Comparison of ENCODE assay signal across 16 mouse cellular contexts in genomic region chr4:8418374-8419031, GRCm38 (mm10).
A peak's percentile ranks its signal among the peaks of the same experiment; 100 is the strongest.
DNase-seq lines count a peak whose midpoint lies in the region; ATAC-seq lines count a peak whose summit lies in the region.
"Had no signal": no experiment of that assay in that cellular context is flagged by ENCODE, and none has a peak within 500 bp of the region (broad histone marks: within the 10 kb centered on the region; RNA-seq: fewer than 3 reads in every experiment).

No protein-coding gene starts in this region.

- H3K9ac ChIP-seq in hindbrain, embryonic 13.5 days: no peak overlapping the region
- no peak overlapping the region for H3K9ac ChIP-seq in midbrain, embryonic 13.5 days (replicated peaks)
- H3K9ac ChIP-seq in midbrain, embryonic 16.5 days (ENCODE audit: low read depth, low read length): no peak overlapping the region
- H3K9ac ChIP-seq: stomach, embryonic 15.5 days had no signal

- H3K9me3 ChIP-seq in hindbrain, embryonic 10.5 days: no peaks in the 10 kb centered on the region
- no peaks in the 10 kb centered on the region for H3K9me3 ChIP-seq in hindbrain, embryonic 13.5 days
- H3K9me3 ChIP-seq in midbrain, embryonic 13.5 days: no peaks in the 10 kb centered on the region
- H3K9me3 ChIP-seq in midbrain, embryonic 16.5 days (replicated peaks; ENCODE audit: control insufficient read depth, low read length, poor library complexity, severe bottlenecking): no peaks in the 10 kb centered on the region
- H3K9me3 ChIP-seq in embryonic facial prominence, embryonic 10.5 days: no peaks in the 10 kb centered on the region
- H3K9me3 ChIP-seq: stomach, embryonic 15.5 days had no signal

- no peak for ATAC-seq in hindbrain, embryonic 13.5 days (ENCODE audit: low FRiP score)
- 0 out of 2 replicates have a peak, but pooled peaks have one; percentile 6 for ATAC-seq in midbrain, embryonic 13.5 days
- no peak for ATAC-seq in midbrain, embryonic 16.5 days

- H3K27ac ChIP-seq in hindbrain, embryonic 10.5 days: peak overlapping the region; percentile 13; the same call in 1 of the 2 replicates
- no peak overlapping the region for H3K27ac ChIP-seq in hindbrain, embryonic 13.5 days
- no peak overlapping the region for H3K27ac ChIP-seq in midbrain, embryonic 13.5 days
- H3K27ac ChIP-seq in midbrain, embryonic 16.5 days (ENCODE audit: low read length): no peak overlapping the region
- 0 out of 2 replicates have a peak overlapping the region, but pooled peaks have one; percentile 1 for H3K27ac ChIP-seq in embryonic facial prominence, embryonic 10.5 days (replicated peaks)
- H3K27ac ChIP-seq: stomach, embryonic 15.5 days had no signal

- H3K36me3 ChIP-seq in hindbrain, embryonic 10.5 days: no peaks in the 10 kb centered on the region
- H3K36me3 ChIP-seq in hindbrain, embryonic 13.5 days: no peaks in the 10 kb centered on the region
- H3K36me3 ChIP-seq in midbrain, embryonic 13.5 days: no peaks in the 10 kb centered on the region
- no peaks in the 10 kb centered on the region for H3K36me3 ChIP-seq in midbrain, embryonic 16.5 days (ENCODE audit: control insufficient read depth, insufficient read depth, low read length)
- H3K36me3 ChIP-seq in embryonic facial prominence, embryonic 10.5 days (replicated peaks): no peaks in the 10 kb centered on the region
- H3K36me3 ChIP-seq: stomach, embryonic 15.5 days had no signal

- H3K4me3 ChIP-seq in hindbrain, embryonic 10.5 days: no peak overlapping the region
- H3K4me3 ChIP-seq in hindbrain, embryonic 13.5 days: no peak overlapping the region
- H3K4me3 ChIP-seq in midbrain, embryonic 13.5 days (replicated peaks): no peak overlapping the region
- no peak overlapping the region for H3K4me3 ChIP-seq in midbrain, embryonic 16.5 days (ENCODE audit: low read depth, low read length)
- H3K4me3 ChIP-seq in embryonic facial prominence, embryonic 10.5 days: no peak overlapping the region
- H3K4me3 ChIP-seq: stomach, embryonic 15.5 days had no signal

- WGBS in hindbrain, embryonic 10.5 days: 33% methylated on average over 1 of the region's 1 CpGs
- 21% methylated on average over 1 of the region's 1 CpGs for WGBS in hindbrain, embryonic 13.5 days
- 29% methylated on average over 1 of the region's 1 CpGs for WGBS in midbrain, embryonic 13.5 days
- 33% methylated on average over 1 of the region's 1 CpGs for WGBS in midbrain, embryonic 16.5 days
- 42% methylated on average over 1 of the region's 1 CpGs for WGBS in embryonic facial prominence, embryonic 10.5 days

- no peaks in the 10 kb centered on the region for H3K27me3 ChIP-seq in hindbrain, embryonic 10.5 days (ENCODE audit: insufficient read depth, poor library complexity, severe bottlenecking)
- H3K27me3 ChIP-seq in hindbrain, embryonic 13.5 days: no peaks in the 10 kb centered on the region
- H3K27me3 ChIP-seq in midbrain, embryonic 13.5 days: no peaks in the 10 kb centered on the region
- no peaks in the 10 kb centered on the region for H3K27me3 ChIP-seq in midbrain, embryonic 16.5 days (ENCODE audit: control insufficient read depth, insufficient read depth, low read depth, low read length)
- H3K27me3 ChIP-seq in embryonic facial prominence, embryonic 10.5 days (replicated peaks; ENCODE audit: low read depth, poor library complexity, severe bottlenecking): no peaks in the 10 kb centered on the region
- H3K27me3 ChIP-seq: stomach, embryonic 15.5 days had no signal

- no peak for DNase-seq in hindbrain, embryonic 10.5 days (ENCODE audit: low spot score)
- no peak for DNase-seq in embryonic facial prominence, embryonic 10.5 days (ENCODE audit: low spot score)
- peak; percentile 25 for DNase-seq in thymus, postnatal 14 days
- DNase-seq in Muller cell, postnatal 12 days (ENCODE audit: inconsistent ontology term): no peak
- no peak for DNase-seq in natural killer cell, adult 2 months (ENCODE audit: low spot score in 2 of 2)
- DNase-seq: adrenal gland, postnatal 14 days; B cell, adult 2 months; cerebellum, adult 9-10 months; kidney, adult 2 months; layer of hippocampus, postnatal 36 days; lung, postnatal 10 days had no signal

- H3K4me2 ChIP-seq in hindbrain, embryonic 13.5 days: no peak overlapping the region
- no peak overlapping the region for H3K4me2 ChIP-seq in midbrain, embryonic 13.5 days (replicated peaks)
- no peak overlapping the region for H3K4me2 ChIP-seq in midbrain, embryonic 16.5 days (ENCODE audit: low read length)
- H3K4me2 ChIP-seq: liver, embryonic 11.5 days; stomach, embryonic 15.5 days had no signal

- peaks cover 13% of the 10 kb centered on the region for H3K4me1 ChIP-seq in hindbrain, embryonic 10.5 days (replicated peaks)
- H3K4me1 ChIP-seq in hindbrain, embryonic 13.5 days (replicated peaks): peaks cover 8% of the 10 kb centered on the region
- H3K4me1 ChIP-seq in midbrain, embryonic 13.5 days (replicated peaks): peaks cover 6% of the 10 kb centered on the region; the same call in 1 of the 2 replicates
- H3K4me1 ChIP-seq in midbrain, embryonic 16.5 days (ENCODE audit: control insufficient read depth, insufficient read depth, low read length): no peaks in the 10 kb centered on the region
- peaks cover 21% of the 10 kb centered on the region for H3K4me1 ChIP-seq in embryonic facial prominence, embryonic 10.5 days
- H3K4me1 ChIP-seq: stomach, embryonic 15.5 days had no signal

Comparison
In these comparisons a context has a peak if more than half of its experiments do, and no peak if none do; other contexts are left out.
1. H3K27ac ChIP-seq: peak in hindbrain, embryonic 10.5 days (single experiment) and embryonic facial prominence, embryonic 10.5 days (single experiment); none in hindbrain, embryonic 13.5 days (single experiment), midbrain, embryonic 13.5 days (single experiment) and midbrain, embryonic 16.5 days (single experiment).